Mouse (Mus musculus) MEL (cell line): Measurements from ENCODE around the gene Zfp511. TPM values are rescaled to one million over a fixed set of nuclear protein-coding genes. Genes with fewer than 3 reads are reported as not detected.

Experiments
- DNase-seq: peaks from one replicate; pipeline ENCODE4 v3.0.0; 2011; ENCODE audit warnings: low read depth, low spot score
- H3K27ac ChIP-seq: 2 replicates; pipeline ENCODE4 v1.5.1; 2012; ENCODE audit warnings: low read depth, mild to moderate bottlenecking, control low read depth, low read length, moderate library complexity; ENCODE audit not compliant: control insufficient read depth
- H3K27me3 ChIP-seq, 2 experiments: fragments of 150-350 bp in 1 of 2; sonication (generic) in 1 of 2; 2 replicates each; pipeline ENCODE4 v1.6.1; 2012; ENCODE audit warnings: low read length in 2 of 2, mild to moderate bottlenecking in 2 of 2, improper control_type of control experiment in 1 of 2, moderate library complexity in 1 of 2; ENCODE audit not compliant: insufficient read depth in 2 of 2, control insufficient read depth in 1 of 2
- H3K36me3 ChIP-seq, 2 experiments: 2 replicates each; pipeline ENCODE4 v1.6.1; 2012 to 2014; ENCODE audit warnings: low read length in 2 of 2, improper control_type of control experiment in 1 of 2, inconsistent platforms in 1 of 2, mild to moderate bottlenecking in 1 of 2; ENCODE audit not compliant: insufficient read depth in 2 of 2, control insufficient read depth in 1 of 2
- H3K4me1 ChIP-seq, 2 experiments: fragments of 150-350 bp in 1 of 2; sonication (generic) in 1 of 2; 2 replicates each; pipeline ENCODE4 v1.6.1; 2012; ENCODE audit warnings: low read length in 2 of 2, improper control_type of control experiment in 1 of 2, mild to moderate bottlenecking in 1 of 2; ENCODE audit not compliant: insufficient read depth in 2 of 2, control insufficient read depth in 1 of 2
- H3K4me3 ChIP-seq, 2 experiments: fragments of 150-350 bp in 1 of 2; sonication (generic) in 1 of 2; 2 replicates each; pipeline ENCODE4 v1.5.1; 2012; ENCODE audit warnings: low read depth in 2 of 2, low read length in 2 of 2, mild to moderate bottlenecking in 2 of 2, moderate library complexity in 2 of 2, control low read depth in 1 of 2, improper control_type of control experiment in 1 of 2; ENCODE audit not compliant: control insufficient read depth in 1 of 2, insufficient read depth in 1 of 2
- H3K79me2 ChIP-seq: 2 replicates; pipeline ENCODE4 v1.6.1; 2012; ENCODE audit warnings: mild to moderate bottlenecking, low read length, moderate library complexity; ENCODE audit not compliant: control insufficient read depth, poor library complexity, insufficient read depth
- H3K9ac ChIP-seq: 2 replicates; pipeline ENCODE4 v1.6.1; 2012; ENCODE audit warnings: low read depth, mild to moderate bottlenecking, control low read depth, low read length, moderate library complexity; ENCODE audit not compliant: control insufficient read depth, poor library complexity, severe bottlenecking
- H3K9me3 ChIP-seq: fragments of 150-350 bp; sonication (generic); replicated peaks from 2 replicates; pipeline ENCODE4 v1.6.1; 2012; ENCODE audit warnings: mild to moderate bottlenecking, low read length, improper control_type of control experiment, moderate library complexity; ENCODE audit not compliant: insufficient read depth
- BHLHE40 ChIP-seq: IDR thresholded peaks from 2 replicates; pipeline ENCODE4 v1.6.1; 2012; ENCODE audit warnings: low read depth, mild to moderate bottlenecking, inconsistent platforms, low read length, improper control_type of control experiment, borderline replicate concordance
- CHD2 ChIP-seq: IDR thresholded peaks from 2 replicates; pipeline ENCODE4 v1.6.1; 2011; ENCODE audit warnings: low read length, improper control_type of control experiment
- CTCF ChIP-seq, 3 experiments: IDR thresholded peaks in 2 of 3; conservative IDR thresholded peaks in 1 of 3; 2 replicates each; pipeline ENCODE4 v1.5.1; 2011 to 2012; ENCODE audit warnings: low read length in 3 of 3, low read depth in 2 of 3, mild to moderate bottlenecking in 2 of 3, improper control_type of control experiment in 1 of 3, inconsistent platforms in 1 of 3, mixed read lengths in 1 of 3, moderate library complexity in 1 of 3; ENCODE audit not compliant: control insufficient read depth in 1 of 3, insufficient read depth in 1 of 3, poor library complexity in 1 of 3, severe bottlenecking in 1 of 3
- E2F4 ChIP-seq: IDR thresholded peaks from 2 replicates; pipeline ENCODE4 v1.6.1; 2011; ENCODE audit warnings: low read depth, low read length, improper control_type of control experiment, borderline replicate concordance
- ELF1 ChIP-seq: IDR thresholded peaks from 2 replicates; pipeline ENCODE4 v1.6.1; 2014; ENCODE audit warnings: low read depth, mild to moderate bottlenecking, inconsistent platforms, low read length, improper control_type of control experiment, moderate library complexity
- EP300 ChIP-seq, 2 experiments: IDR thresholded peaks; 2 replicates each; pipeline ENCODE4 v1.6.1; 2011; ENCODE audit warnings: improper control_type of control experiment in 2 of 2, low read length in 2 of 2, low read depth in 1 of 2, mild to moderate bottlenecking in 1 of 2
- ETS1 ChIP-seq: IDR thresholded peaks from 2 replicates; pipeline ENCODE4 v1.6.1; 2012; ENCODE audit warnings: low read depth, mild to moderate bottlenecking, inconsistent platforms, low read length, improper control_type of control experiment, moderate library complexity
- GATA1 ChIP-seq: IDR thresholded peaks from 2 replicates; pipeline ENCODE4 v1.6.1; 2011; ENCODE audit warnings: low read depth, low read length, improper control_type of control experiment
- JUND ChIP-seq: IDR thresholded peaks from 2 replicates; pipeline ENCODE4 v1.6.1; 2011; ENCODE audit warnings: low read depth, mild to moderate bottlenecking, improper control_type of control experiment, low read length
- KAT2A ChIP-seq: conservative IDR thresholded peaks from 2 replicates; pipeline ENCODE4 v1.6.1; 2012; ENCODE audit warnings: low read depth, low read length, improper control_type of control experiment, inconsistent platforms
- MAZ ChIP-seq: IDR thresholded peaks from 2 replicates; pipeline ENCODE4 v1.6.1; 2012; ENCODE audit warnings: low read depth, mild to moderate bottlenecking, inconsistent platforms, low read length, improper control_type of control experiment
- MEF2A ChIP-seq: IDR thresholded peaks from 2 replicates; pipeline ENCODE4 v1.6.1; 2014; ENCODE audit warnings: low read depth, mild to moderate bottlenecking, inconsistent platforms, low read length, improper control_type of control experiment; ENCODE audit not compliant: poor library complexity, insufficient replicate concordance, severe bottlenecking; ENCODE audit errors: extremely low read depth
- MYB ChIP-seq: IDR thresholded peaks from 2 replicates; pipeline ENCODE4 v1.6.1; 2011; ENCODE audit warnings: mild to moderate bottlenecking, low read depth, low read length, improper control_type of control experiment
- POLR2AphosphoS2 ChIP-seq: IDR thresholded peaks from 2 replicates; pipeline ENCODE4 v1.6.1; 2011; ENCODE audit warnings: low read length, improper control_type of control experiment
- POLR2AphosphoS5 ChIP-seq: IDR thresholded peaks from 2 replicates; pipeline ENCODE4 v1.6.1; 2012; ENCODE audit warnings: low read depth, borderline replicate concordance, mild to moderate bottlenecking, inconsistent platforms, low read length, moderate library complexity, mixed read lengths
- RAD21 ChIP-seq: IDR thresholded peaks from 2 replicates; pipeline ENCODE4 v1.6.1; 2011; ENCODE audit warnings: mild to moderate bottlenecking, low read depth, low read length, improper control_type of control experiment
- RCOR1 ChIP-seq: IDR thresholded peaks from 2 replicates; pipeline ENCODE4 v1.6.1; 2012; ENCODE audit warnings: low read depth, mild to moderate bottlenecking, inconsistent platforms, low read length, improper control_type of control experiment
- SIN3A ChIP-seq: IDR thresholded peaks from 2 replicates; pipeline ENCODE4 v1.6.1; 2012; ENCODE audit warnings: low read length, improper control_type of control experiment, inconsistent platforms
- SMC3 ChIP-seq: IDR thresholded peaks from 2 replicates; pipeline ENCODE4 v1.6.1; 2011; ENCODE audit warnings: low read depth, low read length, improper control_type of control experiment
- TAL1 ChIP-seq: IDR thresholded peaks from 2 replicates; pipeline ENCODE4 v1.6.1; 2012; ENCODE audit warnings: mild to moderate bottlenecking, inconsistent platforms, low read length, moderate library complexity, mixed read lengths
- TBP ChIP-seq: IDR thresholded peaks from 2 replicates; pipeline ENCODE4 v1.8.0; 2011; ENCODE audit warnings: low read depth, low read length, improper control_type of control experiment
- TCF12 ChIP-seq: IDR thresholded peaks from 2 replicates; pipeline ENCODE4 v1.6.1; 2014; ENCODE audit warnings: low read depth, mild to moderate bottlenecking, inconsistent platforms, low read length, improper control_type of control experiment, moderate library complexity
- USF1 ChIP-seq: IDR thresholded peaks from 2 replicates; pipeline ENCODE4 v1.6.1; 2014; ENCODE audit warnings: low read depth, mild to moderate bottlenecking, inconsistent platforms, low read length, improper control_type of control experiment, moderate library complexity
- USF2 ChIP-seq, 2 experiments: IDR thresholded peaks; 2 replicates each; pipeline ENCODE4 v1.6.1; 2011 to 2012; ENCODE audit warnings: improper control_type of control experiment in 2 of 2, low read length in 2 of 2, borderline replicate concordance in 1 of 2, inconsistent platforms in 1 of 2, low read depth in 1 of 2, mild to moderate bottlenecking in 1 of 2; ENCODE audit not compliant: insufficient read depth in 1 of 2
- polyA plus RNA-seq, 2 experiments: library from polyadenylated mRNA; stranded (reverse) in 1 of 2; unstranded in 1 of 2; fragments of >175 nt in 1 of 2; fragments of >200 nt in 1 of 2; gene quantifications; 2 replicates each; pipeline versions ENCODE4 v1.2.1 to v1.2.4; 2012; ENCODE audit warnings: low replicate concordance in 2 of 2, low read depth in 1 of 2; ENCODE audit not compliant: insufficient read length in 2 of 2, insufficient read depth in 1 of 2, missing spikeins in 1 of 2
- total RNA-seq: library from RNA; depleted of rRNA; stranded (reverse); fragments of 300-350 nt; gene quantifications from 2 replicates; pipeline ENCODE4 v1.2.3, GENCODE M21; 2012

The Zfp511 gene
- total and polyA plus RNA-seq, 3 experiments, result 35.6 to 51.5 TPM; not detected in 1

DNA sequence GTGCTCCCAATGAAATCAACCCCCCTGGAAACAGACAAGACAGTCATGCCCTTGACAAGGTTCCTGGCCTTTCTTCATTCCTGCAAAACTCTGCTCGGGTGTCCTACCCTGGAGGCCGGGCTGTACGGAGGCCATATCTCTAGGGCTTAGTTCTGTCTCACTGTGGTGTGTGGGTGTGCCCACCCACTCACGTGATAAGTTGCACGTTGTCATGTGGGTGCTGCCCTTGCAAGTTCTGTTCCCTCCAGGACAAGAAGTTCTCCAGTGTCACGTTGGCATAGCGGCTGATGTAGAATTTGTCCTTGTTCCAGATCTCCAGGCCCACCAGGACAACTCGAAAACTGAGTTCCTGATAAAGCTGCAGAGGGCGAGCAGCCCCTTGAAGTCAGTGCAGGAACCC is 47.9 kb upstream of the Zfp511 start:
- peaks cover 0 to 5% of the 10 kb centered on the region in 2 experiments; a peak in 1 of 4 replicates for H3K36me3 ChIP-seq
- no peaks in the 10 kb centered on the region for H3K79me2 ChIP-seq
- no peak overlapping the region for H3K9ac ChIP-seq
- DNase-seq, result no peak
- peaks cover 0 to 7% of the 10 kb centered on the region in 2 experiments; a peak in 2 of 4 replicates for H3K4me1 ChIP-seq
- no peaks in the 10 kb centered on the region for H3K9me3 ChIP-seq
- no peak overlapping the region for H3K27ac ChIP-seq
- no peak overlapping the region for H3K4me3 ChIP-seq
- peak; percentile 77 for TF ChIP-seq USF1
- no peak for TF ChIP-seq POLR2AphosphoS2
- no peak for TF ChIP-seq CHD2
- no peak for TF ChIP-seq ELF1
- TF ChIP-seq CTCF (IDR thresholded peaks at IDR 0.05 in 2 of 3, conservative IDR thresholded peaks at IDR 0.05 in 1 of 3; ENCODE audit: control insufficient read depth in 1 of 3, insufficient read depth in 1 of 3, low read depth in 2 of 3, low read length in 3 of 3, poor library complexity in 1 of 3, severe bottlenecking in 1 of 3), result no peak
- peak; percentile 61; the same call in 1 of the 2 replicates for TF ChIP-seq BHLHE40
- no peak for TF ChIP-seq MAZ
- no peak for TF ChIP-seq ETS1
- TF ChIP-seq SIN3A, result no peak
- no peak for TF ChIP-seq POLR2AphosphoS5
- no peaks in the 10 kb centered on the region for H3K27me3 ChIP-seq

DNA sequence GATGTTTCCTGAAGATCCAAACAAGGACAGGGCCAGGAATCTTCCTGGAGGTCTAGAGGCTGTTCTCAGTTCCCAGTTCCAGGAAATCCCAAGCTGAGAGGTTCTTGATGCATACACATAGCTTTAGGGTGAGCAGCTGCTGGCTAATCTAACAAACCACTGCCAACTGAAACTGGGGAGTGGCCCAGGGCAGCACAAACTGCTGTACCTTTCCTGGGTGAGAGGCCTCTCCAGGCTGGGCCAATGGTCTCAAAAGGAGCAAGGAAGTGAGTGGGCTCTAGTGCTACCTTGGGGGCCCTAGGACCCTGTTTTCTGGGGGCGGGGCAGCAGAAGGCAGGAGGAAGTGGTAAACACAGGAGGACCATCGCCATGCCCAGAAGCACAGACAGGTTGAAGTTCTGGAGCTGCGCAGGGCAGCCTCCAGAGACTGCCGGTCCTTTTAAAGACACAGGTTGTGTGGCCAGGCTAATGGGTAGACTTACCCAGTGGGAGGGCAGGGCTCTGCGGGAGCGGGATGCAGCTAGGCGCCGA is 45.3 kb upstream of the Zfp511 start:
- DNase-seq, result no peak
- TF ChIP-seq USF2 (IDR thresholded peaks at IDR 0.05; ENCODE audit: borderline replicate concordance in 1 of 2, insufficient read depth in 1 of 2, low read depth in 1 of 2, low read length in 2 of 2), result no peak
- no peak for TF ChIP-seq MYB
- no peak for TF ChIP-seq TBP
- no peak for TF ChIP-seq MEF2A
- TF ChIP-seq RAD21, result no peak
- no peak for TF ChIP-seq TCF12
- TF ChIP-seq RCOR1, result no peak
- no peak for TF ChIP-seq E2F4
- TF ChIP-seq ELF1, result no peak
- no peak for TF ChIP-seq EP300 (IDR thresholded peaks at IDR 0.05; ENCODE audit: low read depth in 1 of 2, low read length in 2 of 2)
- no peak for TF ChIP-seq GATA1
- TF ChIP-seq MAZ, result no peak
- no peak for TF ChIP-seq KAT2A
- TF ChIP-seq JUND, result no peak
- no peak for TF ChIP-seq CTCF (IDR thresholded peaks at IDR 0.05 in 2 of 3, conservative IDR thresholded peaks at IDR 0.05 in 1 of 3; ENCODE audit: control insufficient read depth in 1 of 3, insufficient read depth in 1 of 3, low read depth in 2 of 3, low read length in 3 of 3, poor library complexity in 1 of 3, severe bottlenecking in 1 of 3)
- TF ChIP-seq TAL1, result no peak
- no peak for TF ChIP-seq SMC3
- no peak for TF ChIP-seq POLR2AphosphoS2
- Histone ChIP-seq H3K36me3 (peaks cover 0 to 5% of the 10 kb centered on the region in 2 experiments; a peak in 1 of 4 replicates), H3K9ac (no peak overlapping the region), H3K27ac (no peak overlapping the region), H3K9me3 (no peaks in the 10 kb centered on the region), H3K4me3 (no peak overlapping the region), H3K4me1 (peaks cover 0 to 7% of the 10 kb centered on the region in 2 experiments; a peak in 2 of 4 replicates), H3K27me3 (no peaks in the 10 kb centered on the region), H3K79me2 (no peaks in the 10 kb centered on the region)
